Mouse (Mus musculus) CD8-positive naive resting alpha-beta T cell, adult 2 months (primary cell): ENCODE measurements around the gene Ttn.

Source experiments
- DNase-seq, 2 experiments: peaks; one replicate each; pipeline ENCODE4 v3.0.0; 2022; ENCODE audit warnings: low read depth in 2 of 2, low spot score in 2 of 2

Gene Ttn

GRCm38 (mm10) chr2:76850066-76850465 is 132.3 kb downstream of the Ttn start:
- DNase-seq: no peak

DNA sequence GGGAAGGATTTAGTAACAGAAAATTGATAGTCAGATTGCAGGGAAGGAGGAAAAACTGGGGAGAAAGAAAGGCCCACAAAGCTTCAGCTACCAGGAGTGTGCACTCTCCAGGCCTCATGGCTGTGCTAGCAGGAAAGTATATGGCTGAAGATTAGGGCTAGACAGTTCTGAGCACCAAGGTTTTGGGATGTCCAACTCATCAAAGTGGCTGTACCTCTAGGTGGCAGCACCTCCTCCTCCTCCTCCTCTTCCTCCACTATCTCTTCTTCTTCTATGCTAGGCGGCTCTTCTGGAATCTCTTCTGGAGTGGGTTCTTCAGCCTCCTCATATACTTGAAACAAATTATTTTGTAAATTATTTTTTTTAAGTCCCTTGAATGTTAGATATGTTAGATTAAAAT is 139.2 kb downstream of the Ttn start:
- no peak for DNase-seq

- DNase-seq: no peak
Observed at GRCm38 (mm10) chr2:76820472-76820871, 161.9 kb downstream of the Ttn start.

- no peak for DNase-seq
Observed at GRCm38 (mm10) chr2:76817796-76818195, 164.6 kb downstream of the Ttn start.

- no peak for DNase-seq
Observed at GRCm38 (mm10) chr2:76814048-76814817, 168.1 kb downstream of the Ttn start.

DNA sequence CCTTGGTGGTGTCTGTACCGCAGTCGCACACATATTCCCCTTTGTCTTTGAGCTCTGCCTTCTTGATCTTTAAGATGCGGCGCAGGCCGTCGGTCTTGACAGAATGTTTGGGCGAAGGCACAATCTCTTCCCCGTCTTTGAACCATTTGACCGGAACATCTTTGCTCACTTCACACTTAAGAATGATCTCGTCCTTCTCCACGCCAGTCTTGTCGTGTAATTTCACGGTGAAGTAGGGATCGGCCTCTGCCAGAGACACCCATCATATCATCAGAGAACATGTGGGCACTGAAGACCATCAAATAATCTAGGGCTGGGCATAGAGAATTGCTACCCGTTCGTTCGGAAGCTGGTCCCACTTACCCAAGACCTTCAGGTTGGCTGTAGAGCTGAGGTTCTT is 171.2 kb downstream of the Ttn start:
- DNase-seq: no peak

DNA sequence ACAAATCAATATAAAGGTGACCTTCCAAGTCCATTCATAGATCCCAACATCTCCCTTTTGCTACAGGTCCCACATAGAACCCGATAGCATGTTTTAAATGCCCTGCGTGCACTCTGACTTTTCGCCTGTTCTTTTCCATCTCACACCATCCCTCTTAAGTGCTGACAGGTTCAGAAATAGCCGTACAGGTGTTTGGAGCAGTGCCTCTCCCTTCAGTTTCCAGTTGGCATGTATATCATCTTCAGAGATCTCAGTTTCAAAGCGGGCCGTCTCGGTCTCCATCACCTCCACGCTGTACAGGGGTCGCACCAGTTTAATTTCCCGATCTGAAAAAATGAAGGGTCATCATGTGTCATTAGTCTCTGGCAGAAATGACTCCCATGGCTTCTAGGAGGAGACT is 174.0 kb downstream of the Ttn start:
- DNase-seq: no peak

GRCm38 (mm10) chr2:76807284-76807683 is 175.1 kb downstream of the Ttn start:
- DNase-seq: no peak

DNA sequence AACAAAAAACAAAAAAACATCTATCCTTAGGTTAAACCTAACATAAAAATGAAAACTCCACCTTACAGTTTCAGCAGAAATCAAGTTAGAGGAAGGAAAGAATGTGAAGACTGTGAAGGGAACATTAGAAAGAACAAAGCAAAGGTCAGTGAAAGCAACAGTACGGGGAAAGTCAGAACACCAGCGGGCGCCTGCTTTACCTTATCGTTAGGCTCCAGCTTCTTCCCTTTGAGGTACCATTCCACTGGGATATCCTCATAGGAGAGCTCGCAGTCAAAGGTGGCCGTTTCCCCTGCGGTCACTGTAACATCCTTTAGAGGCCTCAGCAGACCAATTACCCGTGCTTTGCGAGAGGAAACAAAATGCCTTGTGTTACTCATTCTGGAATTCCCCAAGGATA is 175.5 kb downstream of the Ttn start:
- DNase-seq: no peak

GRCm38 (mm10) chr2:76806376-76806775 is 176.0 kb downstream of the Ttn start:
- DNase-seq: no peak

GRCm38 (mm10) chr2:76805191-76805892 is 177.0 kb downstream of the Ttn start:
- DNase-seq: no peak

GRCm38 (mm10) chr2:76784171-76784570 is 198.2 kb downstream of the Ttn start:
- DNase-seq: no peak

GRCm38 (mm10) chr2:76780792-76781191 is 201.6 kb downstream of the Ttn start:
- no peak for DNase-seq

- DNase-seq: no peak
Observed at GRCm38 (mm10) chr2:76769831-76770230, 212.5 kb downstream of the Ttn start.

- DNase-seq: no peak
Observed at GRCm38 (mm10) chr2:76767231-76767630, 215.1 kb downstream of the Ttn start.

GRCm38 (mm10) chr2:76764526-76764925 is 217.8 kb downstream of the Ttn start:
- DNase-seq: no peak

DNA sequence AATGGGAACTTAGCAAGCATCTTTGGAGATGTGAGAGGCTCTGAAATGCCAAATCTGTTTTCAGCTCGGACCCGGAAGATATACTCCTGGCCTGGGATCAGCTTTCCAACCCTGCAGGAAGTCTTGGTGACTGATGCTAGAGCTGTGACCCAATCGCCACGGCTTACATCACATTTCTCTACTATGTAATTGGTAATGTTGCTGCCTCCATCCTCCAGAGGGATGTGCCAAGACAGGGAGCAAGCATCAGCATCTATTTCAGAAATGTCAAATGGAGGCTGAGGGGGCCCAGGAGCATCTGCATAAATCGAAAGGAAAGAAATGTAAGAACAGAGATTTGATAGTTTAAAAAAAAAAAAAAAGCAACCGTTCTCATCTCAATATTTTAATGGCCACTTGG is 220.2 kb downstream of the Ttn start:
- DNase-seq: no peak

- DNase-seq: no peak
Observed at GRCm38 (mm10) chr2:76756461-76756860, 225.9 kb downstream of the Ttn start.

DNA sequence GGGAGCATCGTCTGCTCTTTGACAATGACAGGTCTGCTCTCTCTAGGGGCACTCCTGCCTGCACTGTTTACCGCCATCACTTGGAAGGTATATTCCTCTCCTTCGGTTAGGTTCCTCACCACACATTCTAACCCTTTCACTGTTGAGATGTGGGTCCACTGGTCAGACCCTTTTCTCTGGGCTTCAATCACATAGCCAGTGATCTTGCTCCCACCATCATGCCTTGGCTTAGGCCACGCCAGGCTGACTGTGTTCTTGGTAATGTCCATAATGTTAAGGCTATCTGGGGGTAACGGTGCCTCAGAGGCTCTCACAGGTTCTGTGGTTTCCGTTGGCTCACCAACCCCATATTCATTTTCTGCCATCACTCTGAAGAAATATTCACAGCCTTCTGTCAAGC is 230.4 kb downstream of the Ttn start:
- DNase-seq: no peak

DNA sequence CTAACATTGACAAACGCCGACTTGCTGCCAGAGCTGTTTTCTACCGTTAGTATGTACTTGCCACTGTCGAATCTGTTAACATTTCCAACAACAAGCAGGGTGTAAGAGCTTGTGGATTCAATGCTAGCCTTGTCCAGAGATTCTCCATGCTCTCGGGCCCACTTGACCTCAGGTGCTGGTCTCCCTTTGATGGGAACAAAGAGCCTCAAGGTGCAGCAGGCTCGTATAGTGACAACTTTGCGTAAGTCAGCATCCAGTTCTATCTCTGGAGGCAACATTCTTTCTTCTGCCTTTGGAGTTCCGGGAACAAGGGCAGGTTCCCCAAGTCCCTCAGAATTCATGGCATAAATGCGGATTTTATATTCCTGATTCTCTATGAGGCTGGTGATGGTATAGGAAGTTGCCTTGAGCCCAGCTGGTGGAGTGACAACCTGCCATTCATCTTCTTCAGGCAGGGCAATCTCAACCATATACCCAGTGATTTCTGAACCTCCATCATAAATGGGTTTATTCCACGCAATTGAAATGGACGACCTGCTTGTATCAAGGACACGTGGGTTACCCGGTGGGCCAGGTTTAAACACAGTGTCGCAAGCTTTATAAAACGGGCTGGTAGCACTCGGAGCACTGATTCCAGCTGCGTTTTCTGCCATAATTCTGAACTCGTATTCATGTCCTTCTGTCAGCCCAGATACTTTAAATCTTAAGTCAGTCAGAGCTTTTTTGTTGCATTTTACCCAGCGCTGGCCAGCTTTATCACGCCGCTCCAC is 232.8 kb downstream of the Ttn start:
- DNase-seq: no peak

GRCm38 (mm10) chr2:76748696-76749095 is 233.7 kb downstream of the Ttn start:
- DNase-seq: no peak

- no peak for DNase-seq
Observed at GRCm38 (mm10) chr2:76719650-76720049, 262.7 kb downstream of the Ttn start.
